Mouse (Mus musculus) G1E (cell line): ENCODE measurements at regions not wholly inside any gene's neighbourhood (a gene's known extent, or its start where the extent isn't known, plus 50 kb on each side); places are given as distances from the start of the nearest gene placed in this dataset.
"Not testable (repeated sequence)": the region's sequence is repeated elsewhere in the genome, so short reads cannot be mapped to it uniquely, and the experiment has no call there.

Experiments
- ATAC-seq: 2 replicates; pipeline ENCODE4 v1.8.0; 2016; ENCODE audit warnings: mild to moderate bottlenecking; ENCODE audit not compliant: insufficient number of reproducible peaks, poor library complexity, low FRiP score, severe bottlenecking; ENCODE audit errors: extremely low read depth
- DNase-seq: peaks from one replicate; pipeline ENCODE4 v3.0.0; 2012; ENCODE audit warnings: low spot score
- H3K27me3 ChIP-seq: 2 replicates; pipeline ENCODE4 v1.6.1; 2012; ENCODE audit warnings: mild to moderate bottlenecking, low read length, inconsistent platforms; ENCODE audit not compliant: insufficient read depth
- H3K36me3 ChIP-seq: replicated peaks from 2 replicates; pipeline ENCODE3; 2012; ENCODE audit warnings: mild to moderate bottlenecking, inconsistent platforms
- H3K4me1 ChIP-seq: 2 replicates; pipeline ENCODE4 v1.6.1; 2012; ENCODE audit warnings: low read depth, low read length, inconsistent platforms, mixed read lengths; ENCODE audit not compliant: insufficient read depth
- H3K4me3 ChIP-seq: 2 replicates; pipeline ENCODE4 v1.5.1; 2012; ENCODE audit warnings: low read depth, mild to moderate bottlenecking, inconsistent platforms, low read length, moderate library complexity, mixed read lengths
- H3K9me3 ChIP-seq: replicated peaks from 2 replicates; pipeline ENCODE4 v1.6.1; 2012; ENCODE audit warnings: inconsistent platforms
- CTCF ChIP-seq: IDR thresholded peaks from 2 replicates; pipeline ENCODE4 v1.5.1; 2012; ENCODE audit warnings: low read depth, low read length, inconsistent platforms, mixed read lengths
- GATA1 ChIP-seq: IDR thresholded peaks from 2 replicates; pipeline ENCODE4 v1.6.1; 2012; ENCODE audit warnings: borderline replicate concordance, low read length, inconsistent platforms, mixed read lengths
- GATA2 ChIP-seq: IDR thresholded peaks from 2 replicates; pipeline ENCODE4 v1.6.1; 2012; ENCODE audit warnings: low read depth, low read length, inconsistent platforms, borderline replicate concordance
- POLR2AphosphoS5 ChIP-seq: IDR thresholded peaks from 2 replicates; pipeline ENCODE4 v1.6.1; 2012; ENCODE audit warnings: low read depth, low read length, inconsistent platforms; ENCODE audit not compliant: insufficient replicate concordance
- TAL1 ChIP-seq: conservative IDR thresholded peaks from 2 replicates; pipeline ENCODE4 v1.6.1; 2012; ENCODE audit warnings: low read depth, low read length, inconsistent platforms, mixed read lengths

- H3K36me3 ChIP-seq, H3K9me3 ChIP-seq, DNase-seq, H3K27me3 ChIP-seq, H3K4me1 ChIP-seq, ATAC-seq, H3K4me3 ChIP-seq: not testable (repeated sequence)
Measured at GRCm38 (mm10) chr8:71802226-71802625, 76.7 kb upstream of the Fcho1 start.

DNA sequence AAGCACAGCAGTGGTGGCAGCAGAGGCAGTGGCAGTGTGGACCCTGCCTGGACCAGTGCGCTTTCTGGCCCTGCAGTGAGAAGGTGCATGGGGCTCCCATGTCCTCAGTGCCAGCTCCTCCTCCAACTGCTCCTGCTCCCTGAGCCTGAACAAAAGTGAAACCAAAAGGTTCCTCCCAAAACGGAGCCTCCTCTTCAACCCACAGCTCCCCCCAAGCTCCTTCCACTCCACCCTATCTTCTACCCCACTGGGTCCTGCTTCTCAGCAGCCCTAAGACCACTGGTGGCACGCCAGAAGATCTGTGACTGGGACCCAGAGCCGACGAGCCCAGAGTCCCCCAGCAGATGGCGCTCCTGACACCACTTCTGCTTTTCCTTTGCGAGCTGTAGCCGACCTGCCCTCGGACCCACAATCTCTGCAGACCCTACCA lies 63.5 kb upstream of the Fcho1 start:
- peak overlapping the region; percentile 42; the same call in 1 of the 2 replicates for H3K4me3 ChIP-seq
- H3K9me3 ChIP-seq, ATAC-seq, H3K4me1 ChIP-seq, DNase-seq, H3K27me3 ChIP-seq, H3K36me3 ChIP-seq: not testable (repeated sequence)

GRCm38 (mm10) chr8:71780624-71781023 lies 55.1 kb upstream of the Fcho1 start:
- H3K4me1 ChIP-seq, ATAC-seq, H3K4me3 ChIP-seq, DNase-seq, H3K27me3 ChIP-seq, H3K36me3 ChIP-seq, H3K9me3 ChIP-seq: not testable (repeated sequence)

DNA sequence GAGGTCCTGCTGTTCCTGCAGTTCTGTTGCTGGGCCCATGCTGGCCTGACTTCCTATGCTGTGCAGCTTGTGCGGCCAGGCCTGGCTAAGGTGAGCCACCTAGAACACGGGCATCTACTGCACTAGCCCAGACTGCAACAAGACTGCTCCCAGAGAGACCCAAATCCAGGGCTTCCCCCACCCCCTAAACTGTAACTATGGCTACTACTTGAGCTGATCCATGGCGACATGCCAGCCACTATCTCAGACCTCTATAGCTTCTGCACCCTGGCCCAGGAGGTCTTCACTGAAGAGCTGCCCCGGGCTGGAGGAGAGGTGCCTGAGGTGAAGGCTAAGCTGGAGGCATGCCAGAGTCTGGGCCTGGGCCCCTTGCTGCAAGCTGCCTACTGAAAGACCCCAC lies 54.3 kb upstream of the Fcho1 start:
- DNase-seq, H3K9me3 ChIP-seq, ATAC-seq, H3K36me3 ChIP-seq, H3K4me1 ChIP-seq, H3K27me3 ChIP-seq, H3K4me3 ChIP-seq: not testable (repeated sequence)

DNA sequence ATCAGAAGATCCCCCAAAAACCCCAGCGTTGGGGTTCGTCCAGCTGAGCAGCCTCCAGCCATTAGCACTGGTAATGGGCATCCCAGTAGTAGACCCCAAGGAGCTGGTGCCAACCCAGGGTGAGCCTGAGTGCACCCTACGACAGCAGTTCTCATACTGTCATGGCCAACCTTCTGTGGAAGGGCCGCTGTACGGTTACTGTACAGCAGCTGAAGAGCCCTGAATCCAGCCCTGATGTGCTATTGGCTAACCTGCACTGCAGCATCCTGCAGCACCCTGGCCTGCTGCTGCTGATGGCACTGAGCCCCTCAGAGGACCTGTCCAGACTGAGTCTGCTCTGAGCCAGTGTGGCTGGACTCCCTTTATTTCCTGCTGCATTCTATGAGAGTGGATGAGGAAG lies 53.9 kb upstream of the Fcho1 start:
- not testable (repeated sequence) for DNase-seq, ATAC-seq

GRCm38 (mm10) chr8:71778916-71779315 lies 53.4 kb upstream of the Fcho1 start:
- DNase-seq (no peak), ATAC-seq (no peak)
- H3K4me3 ChIP-seq = no peak overlapping the region
- H3K9me3 ChIP-seq = no peaks in the 10 kb centered on the region
- no peaks in the 10 kb centered on the region for H3K27me3 ChIP-seq
- no peaks in the 10 kb centered on the region for H3K4me1 ChIP-seq
- H3K36me3 ChIP-seq = no peaks in the 10 kb centered on the region
- TF ChIP-seq TAL1 (no peak), CTCF (no peak), POLR2AphosphoS5 (no peak), GATA1 (no peak), GATA2 (no peak)

More for the DNA sequence above, 53.9 kb upstream of the Fcho1 start:
- not testable (repeated sequence) for H3K27me3 ChIP-seq, H3K9me3 ChIP-seq, H3K4me1 ChIP-seq, H3K4me3 ChIP-seq, H3K36me3 ChIP-seq
